Mouse (Mus musculus) gastrocnemius, postnatal 10 days (tissue): Measurements from ENCODE around the gene Abcf1. TPM values are rescaled to one million over a fixed set of nuclear protein-coding genes. Genes with fewer than 3 reads are reported as not detected.
A peak's percentile ranks its signal among the peaks of the same experiment; 100 is the strongest.
"Not testable (repeated sequence)": the region's sequence is repeated elsewhere in the genome, so short reads cannot be mapped to it uniquely, and the experiment has no call there.

ENCODE experiments used
- DNase-seq: peaks from one replicate; pipeline ENCODE4 v3.0.0; 2021; ENCODE audit warnings: mixed read lengths
- long read RNA-seq, 2 experiments: library from polyadenylated mRNA; stranded (forward); transcript quantifications; one replicate each; pipeline ENCODE4 v2.0.0; 2021
- total RNA-seq, 2 experiments: library from RNA; stranded (reverse); gene quantifications; 2 replicates each; pipeline ENCODE4 v1.2.3; 2021

Abcf1 gene
- 10 to 100 TPM; 65.7 to 71.6 TPM for total RNA-seq
- long read RNA-seq, experiment 1, transcript Abcf1-205 (4 exons, 855 nt) = minor isoform, 13 of 219 reads
- long read RNA-seq, experiment 1, transcript Abcf1-201 (23 exons, 3,161 nt) = major isoform, 164 of 219 reads
- long read RNA-seq, experiment 1, partial matches to known transcripts = 19 of 219 reads
- long read RNA-seq, experiment 1, other reads (novel, unspliced or antisense) = 23 of 219 reads
- long read RNA-seq, experiment 2, transcript Abcf1-201 (23 exons, 3,161 nt) = major isoform, 150 of 187 reads
- long read RNA-seq, experiment 2, transcript Abcf1-205 (4 exons, 855 nt) = minor isoform, 11 of 187 reads
- long read RNA-seq, experiment 2, partial matches to known transcripts = 16 of 187 reads
- long read RNA-seq, experiment 2, other reads (novel, unspliced or antisense) = 10 of 187 reads

- peak; percentile 99 for DNase-seq
Measured at GRCm38 (mm10) chr17:35969418-35970389, at the start of gene Abcf1. TSS of gene Abcf1 (minus strand) at chr17:35969761.

GRCm38 (mm10) chr17:36018979-36019378 is 49.4 kb upstream of the Abcf1 start:
- DNase-seq = no peak

GRCm38 (mm10) chr17:36017046-36017445 is 47.5 kb upstream of the Abcf1 start:
- no peak for DNase-seq

- DNase-seq = no peak
Measured at GRCm38 (mm10) chr17:36014977-36015376, 45.4 kb upstream of the Abcf1 start.

DNA sequence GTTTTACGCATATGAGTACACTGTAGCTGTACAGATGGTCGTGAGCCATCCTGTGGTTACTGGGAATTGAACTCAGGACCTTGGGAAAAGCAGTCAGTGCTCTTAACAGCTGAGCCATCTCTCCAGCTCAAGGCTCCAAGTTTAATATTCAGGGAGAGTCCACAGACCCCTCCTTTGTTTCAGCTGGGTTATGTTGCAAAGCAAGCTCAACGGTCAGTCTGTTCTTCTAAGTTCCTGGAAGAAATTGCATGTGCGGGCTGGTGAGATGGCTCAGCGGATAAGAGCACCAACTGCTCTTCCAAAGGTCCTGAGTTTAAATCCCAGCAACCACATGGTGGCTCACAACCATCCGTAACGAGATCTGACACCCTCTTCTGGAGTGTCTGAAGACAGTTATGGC is 34.8 kb upstream of the Abcf1 start:
- DNase-seq = not testable (repeated sequence)

- no peak for DNase-seq
Measured at GRCm38 (mm10) chr17:36003331-36003730, 33.8 kb upstream of the Abcf1 start.

DNA sequence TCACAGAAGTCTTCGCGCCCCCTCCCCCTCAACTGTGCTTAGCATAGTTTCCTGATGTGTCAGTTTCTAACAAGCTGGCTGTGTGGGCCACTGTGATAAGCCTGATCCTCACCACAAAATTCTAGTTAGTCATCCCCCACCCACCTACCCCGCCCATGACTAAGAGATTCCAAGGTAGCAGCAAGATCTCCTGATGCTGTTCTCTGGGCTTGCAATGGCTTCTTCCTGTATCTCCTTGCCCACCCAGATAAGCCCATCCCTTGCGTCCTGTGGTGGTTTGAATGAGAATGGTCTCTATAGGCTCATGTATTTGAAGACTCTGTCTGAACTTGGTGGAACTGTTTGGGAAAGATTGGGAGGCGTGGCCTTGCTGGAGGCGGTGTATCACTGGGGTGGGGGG is 32.4 kb upstream of the Abcf1 start:
- no peak for DNase-seq

DNA sequence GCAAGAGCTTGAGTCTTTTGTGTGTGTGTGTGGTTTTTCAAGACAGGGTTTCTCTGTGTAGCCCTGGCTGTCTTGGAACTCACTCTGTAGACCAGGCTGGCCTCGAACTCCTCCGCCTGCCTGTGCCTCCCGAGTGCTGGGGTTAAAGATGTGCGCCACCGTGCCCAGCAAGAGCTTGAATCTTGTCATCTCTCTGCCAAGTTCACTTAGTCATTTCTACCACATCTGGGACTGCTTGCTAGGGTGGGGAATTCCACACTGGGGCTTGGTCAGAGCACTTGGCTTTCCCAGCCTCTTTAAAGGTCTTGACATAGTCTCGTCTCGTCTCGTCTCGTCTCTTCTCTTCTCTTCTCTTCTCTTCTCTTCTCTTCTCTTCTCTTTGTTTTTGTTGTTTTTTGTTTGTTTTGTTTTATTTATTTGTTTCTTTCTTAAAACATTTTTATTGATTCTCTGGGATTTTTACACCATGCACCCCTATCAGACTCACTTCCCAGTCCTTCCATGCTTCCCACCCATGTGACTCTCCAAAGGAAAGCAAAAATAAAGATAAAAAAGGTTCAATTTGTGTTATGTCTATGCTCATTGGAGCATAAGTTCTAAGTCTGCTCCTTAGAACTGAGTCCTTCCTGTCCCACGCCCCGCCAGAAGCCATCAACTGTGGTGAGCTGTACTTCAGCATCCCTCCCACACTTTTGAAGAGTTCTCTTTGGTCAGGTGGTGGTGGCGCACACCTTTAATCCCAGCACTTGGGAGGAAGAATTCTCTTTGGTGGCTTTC is 31.7 kb upstream of the Abcf1 start:
- no peak for DNase-seq

- no peak for DNase-seq
Measured at GRCm38 (mm10) chr17:36000349-36000748, 30.8 kb upstream of the Abcf1 start.

DNA sequence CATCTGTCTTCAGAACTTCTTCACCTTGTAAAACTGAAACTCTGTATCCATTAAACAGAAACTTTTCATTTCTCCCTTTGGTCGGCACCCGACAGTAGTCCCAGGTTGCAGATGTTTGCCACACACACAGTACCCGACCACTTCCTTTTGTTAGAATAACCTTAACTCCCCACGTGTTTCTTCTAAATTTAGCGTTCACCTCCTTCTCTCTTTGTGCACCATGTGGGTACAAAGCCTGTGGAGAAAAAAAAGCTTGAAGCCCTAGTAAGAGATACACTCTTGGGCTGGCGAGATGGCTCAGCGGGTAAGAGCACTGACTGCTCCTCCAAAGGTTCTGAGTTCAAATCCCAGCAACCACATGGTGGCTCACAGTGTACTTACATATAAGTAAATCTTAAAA is 29.8 kb upstream of the Abcf1 start:
- DNase-seq = no peak

DNA sequence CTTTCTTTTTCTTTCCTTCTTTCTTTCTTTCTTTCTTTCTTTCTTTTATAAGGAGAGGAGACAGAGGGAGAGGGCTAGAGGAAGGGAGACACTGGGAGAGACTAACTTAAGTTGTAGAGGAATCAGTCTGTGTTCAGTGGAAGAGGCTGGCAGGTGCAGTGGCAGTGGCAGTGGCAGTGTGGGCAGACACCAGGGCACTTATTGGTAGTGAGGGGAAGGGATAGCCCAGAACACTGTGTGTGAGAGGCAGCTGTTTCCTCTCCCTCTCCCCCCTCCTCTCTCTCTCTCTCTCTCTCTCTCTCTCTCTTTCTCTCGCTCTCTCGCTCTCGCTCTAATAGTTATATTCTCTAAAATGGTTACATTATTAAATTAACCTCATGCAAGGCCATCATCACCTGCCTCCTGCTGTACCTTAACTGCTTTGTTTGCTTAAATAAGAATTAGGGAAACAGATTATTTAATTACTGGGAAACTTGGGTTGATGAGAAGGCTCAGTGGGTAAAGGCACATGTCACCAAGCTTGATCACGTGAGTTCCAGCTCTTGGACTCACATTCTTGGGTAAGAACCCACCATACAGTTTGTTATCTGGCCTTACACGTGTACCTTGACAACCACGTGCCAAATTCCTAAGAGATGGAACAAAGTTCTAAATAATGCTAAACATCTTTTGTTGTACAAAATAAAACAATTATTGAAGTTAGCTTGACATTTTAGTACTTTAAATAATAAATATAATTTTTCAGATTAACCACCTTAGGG is 29.2 kb upstream of the Abcf1 start:
- DNase-seq = no peak

- no peak for DNase-seq
Measured at GRCm38 (mm10) chr17:35997713-35998510, 28.4 kb upstream of the Abcf1 start.

DNA sequence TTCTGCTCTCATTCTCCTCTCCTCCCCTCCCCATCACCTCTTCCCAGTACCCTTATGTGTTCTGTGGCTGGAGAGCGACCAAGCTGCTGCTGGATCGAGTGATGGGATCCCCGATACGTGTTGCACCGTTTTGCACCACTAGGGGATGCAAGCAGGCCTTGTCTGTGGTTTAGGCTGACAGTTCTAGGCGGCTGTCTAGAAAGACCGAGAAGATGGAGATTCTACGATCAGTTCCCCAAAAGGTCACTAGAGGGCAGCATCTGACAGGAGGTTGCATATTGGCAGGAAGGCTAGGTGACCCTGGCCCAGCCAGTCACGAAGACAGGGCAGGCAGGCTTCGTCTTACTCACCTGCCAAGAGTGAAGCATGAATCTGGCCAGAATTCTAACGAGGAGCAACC is 27.4 kb upstream of the Abcf1 start:
- DNase-seq = peak; percentile 92

- no peak for DNase-seq
Measured at GRCm38 (mm10) chr17:35994879-35995240, 25.3 kb upstream of the Abcf1 start.

DNA sequence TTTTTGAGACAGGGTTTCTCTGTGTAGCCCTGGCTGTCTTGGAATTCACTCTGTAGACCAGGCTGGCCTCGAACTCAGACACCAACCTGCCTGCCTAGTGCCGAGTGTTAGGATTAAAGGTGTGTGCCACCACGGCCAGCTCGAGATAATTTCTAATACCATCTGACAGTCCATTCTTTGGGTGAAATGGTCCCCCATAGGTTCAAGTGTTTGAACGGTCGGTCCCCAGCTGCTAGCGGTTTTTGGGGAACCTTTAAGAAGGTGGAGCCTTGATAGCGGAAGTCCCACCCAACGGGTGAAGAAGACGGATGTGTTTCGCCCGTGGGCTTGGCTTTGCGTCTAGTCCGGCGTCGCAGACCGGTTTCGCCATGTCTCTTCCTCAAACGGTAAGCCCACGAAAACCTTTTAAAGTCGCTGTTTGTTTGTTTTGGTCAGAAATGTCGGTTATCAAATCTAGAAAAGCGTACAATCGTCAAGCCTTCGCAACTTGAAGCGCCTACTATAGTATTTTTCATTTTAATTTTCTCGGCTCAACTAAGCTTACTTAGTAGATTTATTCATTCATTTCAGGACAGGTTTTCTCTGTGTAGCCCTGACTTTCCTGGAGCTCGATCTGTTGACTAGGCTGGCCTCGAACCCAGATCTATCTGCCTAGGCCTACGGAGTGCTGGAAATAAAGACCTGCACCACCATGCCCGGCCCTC is 24.8 kb upstream of the Abcf1 start:
- peak; percentile 71 for DNase-seq

- DNase-seq = peak; percentile 84
Measured at GRCm38 (mm10) chr17:35993675-35994074, 24.1 kb upstream of the Abcf1 start.

- DNase-seq = no peak
Measured at GRCm38 (mm10) chr17:35991781-35992180, 22.2 kb upstream of the Abcf1 start.

DNA sequence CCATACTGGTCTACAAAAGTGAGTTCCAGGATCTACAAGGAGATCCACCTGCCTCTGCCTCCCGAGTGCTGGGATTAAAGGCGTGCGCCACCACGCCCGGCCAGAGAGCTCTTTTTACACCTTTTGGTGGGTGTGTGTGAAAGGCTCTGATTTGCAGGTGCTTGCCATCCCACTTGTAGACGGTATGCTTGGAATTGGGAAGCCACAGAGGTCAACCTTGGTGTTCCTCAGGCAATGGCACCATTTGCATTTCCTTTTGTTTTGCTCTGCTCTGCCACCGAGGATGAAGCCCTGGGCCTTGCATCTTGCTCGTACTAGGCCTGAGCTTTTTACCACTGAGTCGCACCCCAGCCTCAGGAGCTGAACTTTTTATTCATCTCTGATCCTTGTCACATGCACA is 12.2 kb upstream of the Abcf1 start:
- DNase-seq = no peak

- DNase-seq = peak; percentile 70
Measured at GRCm38 (mm10) chr17:35980363-35980754, 10.8 kb upstream of the Abcf1 start.
